Mouse (Mus musculus) heart, postnatal 36 days (tissue): ENCODE results near the gene Snrnp25. TPM values are rescaled to one million over a fixed set of nuclear protein-coding genes. Genes with fewer than 3 reads are reported as not detected.
"Not testable (repeated sequence)": the region's sequence is repeated elsewhere in the genome, so short reads cannot be mapped to it uniquely, and the experiment has no call there.

ENCODE experiments used
- DNase-seq, 2 experiments: peaks; one replicate each; pipeline ENCODE4 v3.0.0; 2021 to 2022
- intact Hi-C: fragments of 180-260 bp; cut with DNase I; formaldehyde crosslinking; loops from one replicate; pipeline ENCODE4 v1.15.1; 2025
- total RNA-seq, 2 experiments: library from RNA; stranded (reverse); gene quantifications; 2 replicates each; pipeline ENCODE4 v1.2.3; 2021

Gene Snrnp25
- total RNA-seq, 2 experiments from 2014 or later: 11.1 to 12.2 TPM

GRCm38 (mm10) chr11:32193156-32193555 lies 12.1 kb upstream of the Snrnp25 start:
- intact Hi-C loops: no loop called here

GRCm38 (mm10) chr11:32194086-32194485 lies 11.1 kb upstream of the Snrnp25 start:
- DNase-seq: no peak
- intact Hi-C loops: no loop called here

More at GRCm38 (mm10) chr11:32193156-32193555, 12.1 kb upstream of the Snrnp25 start:
- no peak for DNase-seq

DNA sequence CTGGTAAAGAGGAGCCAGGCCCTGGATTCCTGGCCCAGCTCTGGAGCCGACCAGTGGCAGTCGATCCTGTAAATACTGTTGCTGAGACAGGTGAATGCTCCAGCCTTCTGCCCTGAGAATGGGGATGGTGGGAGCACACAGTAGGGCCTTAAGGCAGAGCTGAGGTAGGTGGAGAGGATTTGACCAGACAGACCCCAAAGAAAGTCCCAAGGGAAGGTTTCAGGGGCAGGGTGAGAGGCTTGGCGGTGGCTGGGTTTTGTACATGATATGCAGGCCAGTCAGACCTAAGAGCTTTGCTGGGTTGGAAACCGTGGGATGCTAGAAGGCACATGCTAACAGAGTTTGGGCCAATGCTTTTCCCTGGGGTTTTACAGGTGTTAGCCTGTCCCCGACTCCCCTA lies 10.6 kb upstream of the Snrnp25 start:
- no peak for DNase-seq
- intact Hi-C loops: no loop called here

DNA sequence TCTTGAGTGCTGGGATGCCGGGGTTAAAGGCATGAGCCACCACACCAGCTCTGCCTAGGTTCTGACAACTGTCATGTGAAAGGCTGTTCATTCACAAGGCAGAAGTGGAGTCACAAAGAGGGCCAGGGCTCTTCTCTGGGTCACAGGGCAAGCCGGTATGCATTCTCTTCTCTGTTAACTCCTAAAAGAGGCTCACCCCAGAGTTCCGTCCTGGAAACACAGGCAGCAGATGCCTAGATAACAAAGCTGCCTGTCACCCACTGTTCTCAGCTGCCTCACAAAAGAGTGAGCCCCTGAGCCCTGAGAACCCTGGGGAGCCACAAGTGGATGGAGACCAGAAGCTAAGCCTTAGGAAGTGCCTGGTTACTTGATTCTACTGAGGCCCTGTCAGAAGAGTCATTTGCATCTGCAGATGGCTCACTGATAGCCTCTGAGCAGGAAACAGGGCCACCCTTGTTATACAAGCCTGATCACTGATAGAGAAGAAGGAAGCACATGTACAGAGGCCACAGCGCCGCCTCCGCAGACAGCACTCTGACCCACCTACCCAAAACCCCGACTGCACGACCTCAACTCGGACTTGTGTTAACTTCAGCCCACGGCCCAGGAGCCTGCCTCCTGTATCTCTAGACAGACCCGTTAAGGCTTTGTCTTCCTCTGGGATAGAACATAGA lies 9.2 kb upstream of the Snrnp25 start:
- intact Hi-C loops: no loop called here

DNA sequence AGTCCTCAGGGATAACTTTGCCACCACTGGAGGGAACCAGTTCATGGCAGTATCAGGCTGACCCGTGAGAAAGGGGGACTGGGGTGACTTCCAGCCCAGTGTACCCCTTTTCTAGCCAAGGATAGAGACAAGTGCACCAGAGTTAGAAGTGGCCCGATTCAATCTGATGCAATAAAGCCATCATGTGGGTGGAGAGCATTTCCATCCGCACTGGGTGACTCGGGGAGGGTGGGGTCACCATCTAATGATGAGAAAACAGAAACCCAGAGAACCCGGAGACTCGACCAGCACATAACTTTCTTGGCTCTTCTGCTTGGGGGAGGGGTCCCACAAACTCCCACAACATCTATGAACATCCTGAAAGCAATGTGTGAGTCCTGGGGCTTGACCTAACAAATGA lies 8.5 kb upstream of the Snrnp25 start:
- intact Hi-C loops: no loop called here
- DNase-seq: no peak

More for the DNA sequence above, 9.2 kb upstream of the Snrnp25 start:
- DNase-seq: no peak

DNA sequence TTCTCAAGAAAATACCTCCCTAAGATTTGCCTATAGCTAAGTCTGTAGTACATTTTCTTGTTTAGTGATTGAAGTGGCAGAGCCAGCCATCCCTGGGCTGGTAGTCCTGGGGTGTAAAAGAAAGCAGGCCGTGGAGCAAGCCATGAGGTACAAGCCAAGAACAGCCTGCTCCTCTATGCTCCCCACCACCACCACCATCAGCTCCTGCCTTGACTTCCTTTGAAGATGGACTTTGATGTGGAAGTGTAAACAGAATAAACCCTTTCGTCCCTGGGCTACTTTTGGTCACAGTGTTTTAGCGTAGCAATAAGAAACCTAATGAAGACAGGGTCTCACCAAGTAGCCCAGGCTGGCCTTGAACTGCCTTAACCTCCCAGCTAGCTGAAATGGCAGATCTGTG lies 7.4 kb upstream of the Snrnp25 start:
- intact Hi-C loops: no loop called here

GRCm38 (mm10) chr11:32198256-32198955 lies 6.8 kb upstream of the Snrnp25 start:
- intact Hi-C loops: no loop called here
- no peak for DNase-seq

More for the DNA sequence above, 7.4 kb upstream of the Snrnp25 start:
- no peak for DNase-seq

- no peak for DNase-seq
- intact Hi-C loops: no loop called here
These were observed 6.0 kb upstream of the Snrnp25 start for GRCm38 (mm10) chr11:32199230-32199629.

DNA sequence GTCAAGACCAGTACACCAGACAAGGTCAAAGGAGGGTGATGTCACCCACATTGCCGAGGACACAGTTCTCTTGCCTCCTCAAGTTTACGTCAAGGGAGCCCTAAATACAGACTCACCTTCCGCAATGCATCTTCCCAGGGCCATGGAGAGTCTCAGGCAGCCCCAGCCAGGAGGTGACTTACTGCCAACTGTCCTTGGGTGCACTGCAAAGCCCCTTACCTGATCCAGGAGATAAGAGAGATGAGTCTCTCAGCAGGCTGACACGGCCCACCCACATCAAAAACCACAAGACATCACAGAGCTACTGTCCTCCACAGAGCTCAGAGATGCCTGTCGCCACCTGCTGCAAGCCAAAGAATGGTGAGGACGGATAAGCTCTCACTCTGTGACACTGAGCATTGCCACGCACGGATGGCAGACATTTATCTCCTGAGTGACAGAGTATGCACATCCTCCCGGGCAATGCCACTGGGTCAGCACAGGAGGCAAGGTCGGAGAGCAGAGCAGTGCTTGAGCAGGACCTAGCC lies 5.1 kb upstream of the Snrnp25 start, which contains the start of gene Il9r:
TSS of gene Il9r (minus strand) at position 205 of the 527 bp plus-strand sequence.
- DNase-seq: no peak
- intact Hi-C loops: no loop called here

DNA sequence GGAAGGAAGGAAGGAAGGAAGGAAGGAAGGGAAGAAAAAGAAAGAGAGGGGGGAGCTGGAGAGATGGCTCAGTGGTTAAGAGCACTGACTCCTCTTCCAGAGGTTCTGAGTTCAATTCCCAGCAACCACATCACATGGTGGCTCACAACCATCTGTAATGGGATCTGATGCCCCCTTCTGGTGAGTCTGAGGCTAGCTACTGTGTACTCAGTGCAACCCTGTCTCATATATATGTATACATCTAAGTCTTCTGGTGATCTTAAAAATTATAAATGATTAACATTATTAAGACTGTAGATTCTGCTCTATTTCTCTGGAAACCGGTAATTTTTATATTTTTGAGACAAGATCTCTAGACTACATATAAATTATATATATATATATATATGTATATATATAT lies 4.2 kb upstream of the Snrnp25 start:
- intact Hi-C loops: not testable (repeated sequence)

DNA sequence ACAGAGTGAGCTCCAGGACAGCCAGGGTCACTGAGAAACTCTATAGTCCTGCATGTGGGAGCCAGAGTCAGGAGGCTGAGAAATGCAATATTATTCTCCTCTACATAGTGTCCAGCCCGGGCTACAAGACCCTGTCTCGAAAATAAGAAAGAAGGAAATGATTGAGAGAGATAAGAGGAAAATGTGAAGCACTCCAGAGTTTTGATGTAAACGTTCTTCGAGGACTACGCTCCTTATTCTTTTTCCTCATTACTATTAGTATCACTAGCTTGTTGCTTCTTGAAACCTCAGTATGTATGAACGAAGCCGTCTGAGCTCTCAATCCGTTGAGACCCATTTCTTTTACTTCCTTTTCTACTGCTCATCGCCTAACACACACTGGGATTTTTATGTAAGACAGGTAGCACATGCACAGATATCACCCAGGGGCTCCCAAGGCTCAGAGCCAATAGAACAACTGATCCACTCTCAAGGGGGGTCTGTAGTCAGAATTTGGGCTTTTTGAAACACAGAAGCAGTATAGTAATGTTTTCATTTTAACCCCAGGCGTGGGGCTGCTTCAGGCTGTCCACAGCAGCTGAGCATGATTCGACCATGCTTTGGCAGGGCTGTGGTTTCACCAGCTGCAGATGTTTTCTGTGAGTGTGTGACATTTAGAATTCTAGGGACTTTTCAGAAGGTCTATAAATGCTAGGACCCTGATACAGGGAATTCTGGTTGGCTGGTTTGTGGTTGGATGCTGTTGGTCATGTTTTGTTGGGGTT lies 3.1 kb upstream of the Snrnp25 start:
- intact Hi-C loops: no loop called here
- no peak for DNase-seq

More for the DNA sequence above, 4.2 kb upstream of the Snrnp25 start:
- DNase-seq: not testable (repeated sequence)

DNA sequence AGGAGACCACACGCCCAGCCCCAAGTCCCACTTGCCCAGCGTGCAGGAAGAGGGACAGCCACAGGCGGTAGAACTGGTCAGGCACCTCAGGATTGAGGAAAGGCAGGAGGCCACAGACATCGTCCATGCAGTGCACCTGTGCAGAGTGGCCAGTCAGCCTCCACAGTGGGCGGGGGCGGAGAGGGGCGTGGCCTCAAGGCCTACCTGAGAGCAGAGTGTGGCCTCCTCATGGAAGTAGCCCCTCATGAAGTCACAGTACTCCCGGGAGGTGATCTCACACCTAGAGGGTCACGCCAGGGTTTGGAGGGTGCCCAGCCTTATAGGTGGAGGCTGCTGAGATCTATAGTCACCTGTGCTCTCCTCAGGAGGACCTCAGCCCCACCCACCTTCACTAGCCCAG lies 5.4 kb downstream of the Snrnp25 start:
- intact Hi-C loops: no loop called here
- DNase-seq: no peak

DNA sequence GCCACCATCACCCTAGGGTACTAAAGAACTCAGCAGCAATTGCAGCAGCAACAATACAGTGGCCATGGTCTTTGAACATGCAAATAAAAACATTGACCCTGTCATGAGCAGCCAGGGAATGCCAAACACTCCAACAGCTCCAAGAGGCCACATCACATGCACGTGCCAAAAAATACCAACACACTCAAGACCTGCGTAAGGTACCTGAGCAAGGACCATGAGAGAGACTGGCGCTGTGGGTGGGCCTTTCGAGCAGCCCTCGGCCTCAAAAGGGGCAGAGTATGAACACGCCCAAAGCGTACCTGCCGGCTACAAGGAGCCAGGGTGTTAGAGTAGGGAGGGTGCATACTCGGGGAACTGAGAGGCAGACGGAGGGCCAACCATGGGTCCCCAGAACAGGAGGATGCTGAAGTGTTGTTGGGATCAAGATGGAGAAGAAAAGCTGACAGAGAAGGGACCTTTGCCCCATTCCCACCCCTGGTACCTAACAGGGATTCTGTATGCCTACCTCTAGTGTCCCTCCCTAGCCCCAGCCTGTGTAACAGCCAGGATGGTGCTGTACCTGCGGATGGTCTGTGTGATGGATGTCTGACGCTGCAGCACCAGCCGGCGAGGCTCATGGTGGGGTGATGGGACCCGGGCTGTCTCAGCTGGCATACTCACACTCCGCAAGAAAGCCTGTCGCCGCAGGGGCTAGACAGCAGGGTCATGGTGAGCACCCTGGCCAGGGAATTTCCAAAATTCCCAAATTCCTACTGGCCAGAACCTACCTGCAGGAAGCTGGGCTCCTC lies 10.4 kb downstream of the Snrnp25 start:
- intact Hi-C loops: no loop called here

GRCm38 (mm10) chr11:32216851-32217250 lies 11.6 kb downstream of the Snrnp25 start:
- DNase-seq: peak; percentile 74 to 78
- intact Hi-C loops: loop anchor here (1.0 kb wide), 1 partner anchor 21 kb away; no protein-coding TSS in a partner anchor

More for the DNA sequence above, 10.4 kb downstream of the Snrnp25 start:
- no peak for DNase-seq

DNA sequence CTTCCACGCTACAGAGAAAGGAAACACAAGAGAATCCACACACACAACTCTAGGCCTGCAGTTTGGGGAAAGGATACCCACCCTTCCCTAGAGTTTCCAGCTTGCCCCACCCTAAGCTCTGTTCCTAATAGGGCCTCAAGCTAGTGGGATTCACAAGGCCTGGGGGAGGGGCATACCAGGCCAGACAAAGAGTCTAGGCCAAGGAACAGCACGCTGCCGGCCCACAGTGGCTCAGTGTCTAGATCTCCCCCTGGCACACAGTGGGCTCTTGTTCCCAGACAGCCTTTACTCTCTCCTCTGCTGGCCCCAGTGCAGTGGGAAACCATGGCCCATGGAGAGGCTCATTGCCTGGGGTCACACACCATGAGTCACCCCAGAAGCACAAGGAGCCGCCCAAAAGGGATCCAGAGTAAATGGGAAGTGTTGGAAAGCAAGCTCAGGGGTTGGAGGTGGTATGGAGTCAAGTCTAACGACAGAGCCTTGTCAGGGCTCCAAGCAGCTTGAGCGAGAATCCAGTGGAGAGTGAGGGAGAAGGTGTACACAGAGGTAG lies 13.4 kb downstream of the Snrnp25 start:
- intact Hi-C loops: no loop called here
- no peak for DNase-seq

GRCm38 (mm10) chr11:32219287-32219686 lies 14.1 kb downstream of the Snrnp25 start:
- intact Hi-C loops: no loop called here

DNA sequence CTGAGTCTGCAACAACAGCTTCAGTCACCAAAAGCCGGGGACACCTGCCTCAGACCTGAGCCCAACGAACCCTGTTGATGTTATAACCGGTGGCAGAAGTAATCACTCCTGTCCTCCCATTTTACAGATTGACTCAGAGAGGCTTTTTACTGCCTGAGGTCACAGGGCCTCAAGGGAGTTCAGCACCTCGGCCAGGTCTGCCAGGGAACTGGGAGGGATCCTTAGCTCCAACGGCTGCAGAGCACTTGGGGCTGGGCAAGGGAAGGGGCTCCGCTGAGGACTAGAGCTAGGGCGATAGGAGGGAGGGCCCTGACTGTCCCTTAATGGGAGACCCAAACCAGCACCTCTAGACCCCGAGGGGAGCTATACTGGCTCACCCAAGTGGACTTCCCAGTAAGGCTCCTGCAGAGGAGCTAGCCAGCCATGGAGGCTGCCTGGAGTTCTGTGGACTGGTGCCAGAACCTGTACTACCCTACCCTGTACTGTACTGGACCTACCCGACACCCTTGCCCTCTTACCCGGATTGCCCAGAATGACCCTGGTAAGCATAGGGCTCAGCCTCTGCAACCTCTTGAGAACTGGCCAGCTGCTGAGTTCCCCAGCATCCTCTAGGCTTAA lies 15.5 kb downstream of the Snrnp25 start:
- intact Hi-C loops: no loop called here
- DNase-seq: no peak

More at GRCm38 (mm10) chr11:32219287-32219686, 14.1 kb downstream of the Snrnp25 start:
- DNase-seq: no peak

- peak; percentile 67 to 80 for DNase-seq
- intact Hi-C loops: no loop called here
These were observed 16.2 kb downstream of the Snrnp25 start for GRCm38 (mm10) chr11:32221225-32221950.
